Mouse (Mus musculus) intestine, embryonic 14.5 days (tissue): ENCODE measurements around the gene Fgfr2. TPM values are rescaled to one million over a fixed set of nuclear protein-coding genes. Genes with fewer than 3 reads are reported as not detected.
A peak's percentile ranks its signal among the peaks of the same experiment; 100 is the strongest.

ENCODE experiments used
- ATAC-seq: fragments of 200-750 bp; cut with Nextera tagmentation; replicated peaks from 2 replicates; pipeline ENCODE4 v1.8.0; 2017; ENCODE audit warnings: low read depth, moderate number of reproducible peaks, moderate TSS enrichment, moderate library complexity; ENCODE audit not compliant: low FRiP score, low TSS enrichment
- DNase-seq: peaks from one replicate; pipeline ENCODE4 v3.0.0-alpha.2; 2018; ENCODE audit warnings: low spot score
- H3K27ac ChIP-seq: fragments of 300-500 bp; sonication (generic); 2 replicates; pipeline ENCODE4 v1.5.1; 2014; ENCODE audit warnings: low read depth, mild to moderate bottlenecking, control low read depth
- H3K27me3 ChIP-seq: fragments of 300-500 bp; sonication (generic); replicated peaks from 2 replicates; pipeline ENCODE4 v1.6.1; 2014; ENCODE audit warnings: low read length, control low read depth; ENCODE audit not compliant: control insufficient read depth, insufficient read depth
- H3K36me3 ChIP-seq: fragments of 300-500 bp; sonication (generic); 2 replicates; pipeline ENCODE4 v1.6.1; 2014; ENCODE audit warnings: low read length, control low read depth; ENCODE audit not compliant: control insufficient read depth, insufficient read depth
- H3K4me1 ChIP-seq: fragments of 300-500 bp; sonication (generic); replicated peaks from 2 replicates; pipeline ENCODE4 v1.6.1; 2014; ENCODE audit warnings: low read length, control low read depth, mixed read lengths; ENCODE audit not compliant: control insufficient read depth, insufficient read depth
- H3K4me2 ChIP-seq: fragments of 300-500 bp; sonication (generic); 2 replicates; pipeline ENCODE4 v1.6.1; 2014; ENCODE audit warnings: low read length
- H3K4me3 ChIP-seq: fragments of 300-500 bp; sonication (generic); 2 replicates; pipeline ENCODE4 v1.5.1; 2014; ENCODE audit warnings: low read depth, low read length, control low read depth, mixed read lengths
- H3K9ac ChIP-seq: fragments of 300-500 bp; sonication (generic); 2 replicates; pipeline ENCODE4 v1.6.1; 2014; ENCODE audit warnings: mild to moderate bottlenecking, low read length
- H3K9me3 ChIP-seq: fragments of 300-500 bp; sonication (generic); 2 replicates; pipeline ENCODE4 v1.6.1; 2016; ENCODE audit warnings: low read length, control low read depth; ENCODE audit not compliant: control insufficient read depth
- WGBS: fragments of 180-500 bp; shearing (Covaris S2); extraction: QIAGEN DNeasy Blood & Tissue Kit; methylation state at CpG from one replicate; pipeline ENCODE4 v1.1.7; 2014; 5-methylcytosine and 5-hydroxymethylcytosine counted together
- polyA plus RNA-seq: library from polyadenylated mRNA; unstranded; fragments of >200 nt; fragmentation: Nextera tagmentation; extraction: Ambion mirVana; gene quantifications from 2 replicates; pipeline ENCODE4 v1.2.1, GENCODE M21; 2014

The Fgfr2 gene
- polyA plus RNA-seq, 1 experiment from 2014 or later = 105 TPM

- Histone ChIP-seq H3K9me3 (no peaks in the 10 kb centered on the region), H3K27me3 (no peaks in the 10 kb centered on the region), H3K36me3 (no peaks in the 10 kb centered on the region), H3K4me3 (no peak overlapping the region), H3K4me2 (no peak overlapping the region), H3K27ac (peak overlapping the region; percentile 57), H3K9ac (no peak overlapping the region), H3K4me1 (no peaks in the 10 kb centered on the region; the same call in 1 of the 2 replicates)
- ATAC-seq (peak; percentile 81), DNase-seq (no peak)
- 30% methylated on average over 4 of the region's 4 CpGs for WGBS
These were observed 2787.6 kb downstream of the Fgfr2 start for GRCm38 (mm10) chr7:130335440-130336051.

GRCm38 (mm10) chr7:130332515-130333220 lies 2790.5 kb downstream of the Fgfr2 start:
- 90% methylated on average over 11 of the region's 11 CpGs for WGBS

GRCm38 (mm10) chr7:130327603-130328365 lies 2795.4 kb downstream of the Fgfr2 start:
- no peak overlapping the region for H3K4me3 ChIP-seq
- H3K4me1 ChIP-seq = peaks cover 10% of the 10 kb centered on the region
- H3K36me3 ChIP-seq = no peaks in the 10 kb centered on the region
- H3K4me2 ChIP-seq = peak overlapping the region; percentile 18; the same call in 1 of the 2 replicates
- WGBS = 18% methylated on average over 15 of the region's 15 CpGs
- no peak overlapping the region for H3K27ac ChIP-seq
- DNase-seq (no peak), ATAC-seq (no peak)
- peaks cover 4% of the 10 kb centered on the region; the same call in 1 of the 2 replicates for H3K27me3 ChIP-seq
- H3K9ac ChIP-seq = no peak overlapping the region
- H3K9me3 ChIP-seq = no peaks in the 10 kb centered on the region

More at GRCm38 (mm10) chr7:130332515-130333220, 2790.5 kb downstream of the Fgfr2 start:
- no peaks in the 10 kb centered on the region; the same call in 1 of the 2 replicates for H3K4me1 ChIP-seq
- H3K9ac ChIP-seq = no peak overlapping the region
- H3K27ac ChIP-seq = no peak overlapping the region
- H3K9me3 ChIP-seq = no peaks in the 10 kb centered on the region
- H3K27me3 ChIP-seq = peaks cover 4% of the 10 kb centered on the region; the same call in 1 of the 2 replicates
- H3K4me3 ChIP-seq = no peak overlapping the region
- H3K36me3 ChIP-seq = no peaks in the 10 kb centered on the region
- no peak overlapping the region for H3K4me2 ChIP-seq
- ATAC-seq (no peak), DNase-seq (no peak)

- ATAC-seq (peak; percentile 32; the same call in 1 of the 2 replicates), DNase-seq (no peak)
- Histone ChIP-seq H3K27ac (no peak overlapping the region), H3K9me3 (no peaks in the 10 kb centered on the region), H3K36me3 (no peaks in the 10 kb centered on the region), H3K27me3 (peaks cover 4% of the 10 kb centered on the region; the same call in 1 of the 2 replicates), H3K4me2 (no peak overlapping the region), H3K9ac (no peak overlapping the region), H3K4me3 (no peak overlapping the region), H3K4me1 (peaks cover 10% of the 10 kb centered on the region)
- 68% methylated on average over 15 of the region's 15 CpGs for WGBS
These were observed 2797.1 kb downstream of the Fgfr2 start for GRCm38 (mm10) chr7:130325983-130326433.

GRCm38 (mm10) chr7:130324716-130325401 lies 2798.3 kb downstream of the Fgfr2 start:
- 49% methylated on average over 14 of the region's 14 CpGs for WGBS
- no peak for DNase-seq

GRCm38 (mm10) chr7:130323766-130324165 lies 2799.4 kb downstream of the Fgfr2 start:
- Histone ChIP-seq H3K27ac (no peak overlapping the region), H3K4me2 (no peak overlapping the region), H3K9me3 (no peaks in the 10 kb centered on the region), H3K4me1 (peaks cover 17% of the 10 kb centered on the region), H3K27me3 (peaks cover 4% of the 10 kb centered on the region; the same call in 1 of the 2 replicates), H3K4me3 (no peak overlapping the region), H3K36me3 (no peaks in the 10 kb centered on the region), H3K9ac (no peak overlapping the region)
- DNase-seq (no peak), ATAC-seq (no peak)
- WGBS = 80% methylated on average over 4 of the region's 4 CpGs

More at GRCm38 (mm10) chr7:130324716-130325401, 2798.3 kb downstream of the Fgfr2 start:
- H3K4me3 ChIP-seq = no peak overlapping the region
- no peak overlapping the region for H3K4me2 ChIP-seq
- H3K27me3 ChIP-seq = peaks cover 4% of the 10 kb centered on the region; the same call in 1 of the 2 replicates
- no peak overlapping the region for H3K27ac ChIP-seq
- no peak for ATAC-seq
- no peaks in the 10 kb centered on the region for H3K36me3 ChIP-seq
- no peak overlapping the region for H3K9ac ChIP-seq
- no peaks in the 10 kb centered on the region for H3K9me3 ChIP-seq
- peaks cover 15% of the 10 kb centered on the region for H3K4me1 ChIP-seq

- ATAC-seq (0 out of 2 replicates have a peak, but pooled peaks have one; percentile 43), DNase-seq (peak; percentile 77)
- H3K27ac ChIP-seq = peak overlapping the region; percentile 45; the same call in 1 of the 2 replicates
- H3K9ac ChIP-seq = no peak overlapping the region
- H3K27me3 ChIP-seq = no peaks in the 10 kb centered on the region
- no peaks in the 10 kb centered on the region for H3K9me3 ChIP-seq
- WGBS = 37% methylated on average over 8 of the region's 8 CpGs
- peaks cover 8% of the 10 kb centered on the region for H3K4me1 ChIP-seq
- no peaks in the 10 kb centered on the region for H3K36me3 ChIP-seq
- no peak overlapping the region for H3K4me2 ChIP-seq
- H3K4me3 ChIP-seq = no peak overlapping the region
These were observed 2803.2 kb downstream of the Fgfr2 start for GRCm38 (mm10) chr7:130319799-130320556.
